Mouse (Mus musculus) v-Abl transformed pro-B cells (cell line): ENCODE results near the gene Gm20388.

Experiments
- in situ Hi-C, 2 experiments: fragments of 400-800 bp; cut with MboI; formaldehyde crosslinking; loops; one replicate each; pipeline ENCODE4 v1.15.1; 2025; ENCODE audit not compliant: unreplicated experiment in 2 of 2

Gm20388 gene

DNA sequence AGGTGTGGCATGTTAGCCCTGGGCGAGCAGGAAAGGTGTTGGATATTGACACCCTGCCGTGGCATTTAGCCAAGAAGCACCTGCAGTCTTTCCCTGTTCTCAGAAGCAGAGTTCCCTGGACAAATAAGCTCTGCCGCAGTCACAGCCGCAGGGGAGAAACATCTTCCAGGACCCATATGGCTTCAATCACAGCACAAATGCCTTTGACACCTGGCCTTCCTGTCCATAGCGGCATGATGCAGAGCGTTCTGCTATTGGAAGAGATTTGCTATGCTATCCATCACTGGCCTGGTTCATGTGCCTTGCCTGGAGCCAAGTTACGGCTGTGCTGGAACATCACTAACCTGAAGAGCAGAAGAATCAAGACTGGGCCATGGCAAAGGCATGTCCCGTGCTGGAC is 1954.7 kb downstream of the Gm20388 start:
- in situ Hi-C loops, result loop anchor here in 1 of 2 experiments (25.0 kb wide), 1 partner anchor 397 kb away; no protein-coding TSS in a partner anchor

GRCm38 (mm10) chr8:121868196-121868595 is 1957.6 kb downstream of the Gm20388 start:
- in situ Hi-C loops, result loop anchor here in 1 of 2 experiments (25.0 kb wide), 1 partner anchor 394 kb away; no protein-coding TSS in a partner anchor

DNA sequence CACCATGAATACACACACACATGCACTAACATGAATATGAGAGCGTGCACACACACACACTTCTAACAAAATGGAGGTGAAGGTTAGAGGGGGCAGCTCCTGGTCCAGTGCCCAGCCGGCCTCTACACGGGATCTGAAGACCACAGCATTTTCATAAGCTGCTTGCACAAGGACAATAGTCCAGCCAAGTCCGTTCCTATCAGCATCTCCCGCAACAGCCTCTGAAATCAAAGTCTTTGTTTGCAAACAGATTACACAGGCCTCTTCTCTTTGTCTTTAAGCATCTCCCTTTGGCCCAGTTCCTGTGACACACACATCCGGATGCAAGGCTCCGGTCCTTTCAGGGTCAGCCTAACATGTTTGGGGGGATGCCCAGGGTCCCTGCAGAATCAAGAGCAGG is 1958.3 kb downstream of the Gm20388 start:
- in situ Hi-C loops, result loop anchor here in 1 of 2 experiments (25.0 kb wide), 1 partner anchor 393 kb away; no protein-coding TSS in a partner anchor

- in situ Hi-C loops, result loop anchor here in 1 of 2 experiments (25.0 kb wide), 1 partner anchor 392 kb away; no protein-coding TSS in a partner anchor
Observed at GRCm38 (mm10) chr8:121870190-121870589, 1959.5 kb downstream of the Gm20388 start.

DNA sequence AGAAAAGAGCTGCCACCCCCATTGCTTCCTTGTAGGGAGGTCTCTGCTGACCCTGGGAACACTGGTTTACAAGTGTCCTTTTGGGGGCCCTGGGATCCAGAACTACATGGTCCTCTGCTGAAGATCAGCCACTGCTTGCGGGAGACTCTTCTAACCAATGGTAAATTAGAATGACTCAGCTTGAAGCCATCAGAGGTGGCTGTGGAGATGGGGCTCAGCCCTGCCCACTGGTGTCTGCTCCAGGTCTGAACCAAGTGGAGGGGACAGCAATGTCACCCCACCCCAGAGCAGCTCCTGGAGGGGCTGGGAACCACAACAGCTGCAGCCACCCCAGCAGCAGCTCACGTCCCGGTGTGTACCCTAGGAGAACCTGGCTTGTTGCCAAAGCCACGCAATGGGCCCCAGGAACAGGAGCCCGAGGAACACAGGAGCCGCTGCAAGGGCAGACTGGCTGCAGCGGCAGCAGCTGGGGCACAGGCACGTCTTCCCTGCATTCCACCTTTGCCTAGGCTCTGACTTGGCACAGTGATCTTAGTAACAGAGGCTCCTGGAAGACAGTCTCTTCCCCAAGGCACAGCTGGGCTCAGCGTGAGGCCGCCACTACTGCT is 1961.3 kb downstream of the Gm20388 start:
- in situ Hi-C loops, result loop anchor here in 1 of 2 experiments (25.0 kb wide), 1 partner anchor 390 kb away; no protein-coding TSS in a partner anchor

GRCm38 (mm10) chr8:121874031-121874430 is 1963.4 kb downstream of the Gm20388 start:
- in situ Hi-C loops, result loop anchor here in 1 of 2 experiments (25.0 kb wide), 1 partner anchor 388 kb away; no protein-coding TSS in a partner anchor

DNA sequence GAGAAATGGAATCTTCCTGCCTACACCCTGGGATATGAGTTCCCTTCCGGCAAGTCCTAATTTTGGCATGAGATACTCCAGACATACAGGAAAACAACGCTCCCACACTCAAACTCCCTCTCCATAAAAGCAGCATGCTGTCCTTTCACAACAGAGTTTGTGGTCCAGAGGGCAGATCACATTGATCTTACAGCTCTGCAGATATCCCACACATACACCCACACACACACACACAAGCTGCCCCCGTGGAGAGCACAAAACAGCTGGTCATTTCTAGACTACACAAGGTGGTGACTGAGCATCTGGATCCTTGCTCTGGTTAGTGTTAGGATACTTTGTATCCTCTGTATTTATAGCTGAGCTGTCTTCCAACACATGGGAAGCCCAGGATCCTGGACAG is 1964.4 kb downstream of the Gm20388 start:
- in situ Hi-C loops, result no loop called here

DNA sequence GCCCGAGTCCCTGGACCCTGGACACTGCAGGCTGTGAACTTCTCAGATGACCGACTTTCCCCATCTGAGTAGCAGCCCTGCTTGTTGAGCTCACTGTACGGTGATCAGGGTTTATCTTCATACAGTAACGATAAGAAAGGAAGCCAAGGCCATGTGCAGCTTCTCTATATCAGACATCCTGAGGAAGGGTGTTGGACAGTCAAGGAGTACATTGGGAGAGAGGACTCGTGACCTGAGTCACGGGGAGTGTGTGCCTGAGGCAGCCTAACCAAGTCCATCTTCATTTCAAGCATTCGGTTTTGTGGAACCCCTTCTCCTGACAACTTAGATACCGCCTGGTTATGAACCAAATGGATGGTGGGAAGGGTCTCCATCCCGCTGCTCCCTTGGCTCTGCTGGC is 1964.9 kb downstream of the Gm20388 start:
- in situ Hi-C loops, result no loop called here

- in situ Hi-C loops, result no loop called here
Observed at GRCm38 (mm10) chr8:121877212-121877611, 1966.6 kb downstream of the Gm20388 start.

DNA sequence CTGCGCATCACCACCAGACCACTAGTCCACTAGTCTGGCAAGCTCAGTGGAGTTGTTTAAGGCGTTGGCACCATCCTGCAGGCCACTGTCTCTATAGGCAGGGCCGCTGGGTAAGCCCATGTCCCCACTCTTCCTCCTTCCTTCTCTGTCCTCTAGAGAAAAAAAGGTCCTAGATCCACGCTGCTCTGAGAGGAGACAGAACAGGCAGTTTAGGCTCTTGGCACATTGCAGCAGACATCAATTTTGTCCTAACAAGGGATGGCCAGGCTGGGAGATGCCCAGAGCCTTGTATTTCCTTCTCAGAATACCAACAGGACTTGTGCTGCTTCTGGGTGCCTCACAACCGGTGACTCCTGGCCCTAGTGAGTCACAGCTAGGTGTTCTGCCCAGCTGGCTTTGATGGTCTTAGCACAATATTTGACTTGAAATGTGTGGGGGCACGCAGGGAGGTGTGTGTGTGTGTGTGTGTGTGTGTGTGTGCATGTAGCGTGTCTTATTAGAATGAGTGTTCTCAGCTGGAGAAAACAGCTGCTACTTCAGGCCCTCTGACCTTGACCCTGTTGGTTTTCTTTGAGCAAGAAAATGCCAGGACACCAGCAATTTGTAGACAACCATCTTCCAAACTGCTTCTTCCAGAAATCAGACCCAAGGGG is 1967.3 kb downstream of the Gm20388 start:
- in situ Hi-C loops, result no loop called here

GRCm38 (mm10) chr8:121879712-121880111 is 1969.1 kb downstream of the Gm20388 start:
- in situ Hi-C loops, result no loop called here

DNA sequence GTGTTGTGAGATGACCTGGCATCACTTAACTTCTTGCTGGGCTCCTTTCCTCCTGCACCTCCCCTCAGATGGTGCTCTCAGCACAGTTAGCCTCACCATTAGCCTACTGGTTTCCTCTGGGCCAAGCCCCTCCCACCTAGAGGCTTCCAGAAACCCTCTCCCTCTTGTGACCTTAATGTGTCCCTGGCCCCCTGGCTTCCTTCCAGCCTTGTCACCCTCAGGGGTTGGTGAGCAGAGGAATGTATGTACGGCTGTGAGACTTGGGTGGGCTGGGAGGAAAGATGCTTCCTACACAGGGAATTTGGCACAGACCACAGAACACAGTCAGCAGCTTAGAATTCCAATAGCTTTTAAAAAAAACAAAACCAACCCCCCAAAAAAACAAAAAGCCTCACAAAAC is 1970.2 kb downstream of the Gm20388 start:
- in situ Hi-C loops, result no loop called here

GRCm38 (mm10) chr8:121881921-121882320 is 1971.3 kb downstream of the Gm20388 start:
- in situ Hi-C loops, result no loop called here

GRCm38 (mm10) chr8:121884181-121884580 is 1973.5 kb downstream of the Gm20388 start:
- in situ Hi-C loops, result no loop called here

DNA sequence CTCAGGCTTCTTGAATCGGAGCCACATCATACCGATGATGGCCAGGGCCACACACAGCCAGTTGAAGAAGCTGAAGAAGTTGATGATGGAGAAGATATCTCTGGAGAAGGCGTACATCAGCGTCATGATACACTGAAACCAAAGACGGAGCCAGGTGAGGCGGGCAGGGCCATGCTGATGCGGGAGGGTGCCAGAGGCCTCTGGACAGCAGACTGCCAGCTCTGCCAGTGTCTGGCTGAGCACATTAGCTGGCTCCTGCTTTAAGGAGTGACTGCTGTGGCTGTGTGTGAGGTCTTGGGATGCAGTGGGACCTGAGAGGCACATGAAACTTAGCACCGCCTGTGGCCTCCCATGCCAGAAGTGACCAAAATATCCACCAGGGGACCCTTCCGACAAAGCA is 1974.4 kb downstream of the Gm20388 start:
- in situ Hi-C loops, result no loop called here

DNA sequence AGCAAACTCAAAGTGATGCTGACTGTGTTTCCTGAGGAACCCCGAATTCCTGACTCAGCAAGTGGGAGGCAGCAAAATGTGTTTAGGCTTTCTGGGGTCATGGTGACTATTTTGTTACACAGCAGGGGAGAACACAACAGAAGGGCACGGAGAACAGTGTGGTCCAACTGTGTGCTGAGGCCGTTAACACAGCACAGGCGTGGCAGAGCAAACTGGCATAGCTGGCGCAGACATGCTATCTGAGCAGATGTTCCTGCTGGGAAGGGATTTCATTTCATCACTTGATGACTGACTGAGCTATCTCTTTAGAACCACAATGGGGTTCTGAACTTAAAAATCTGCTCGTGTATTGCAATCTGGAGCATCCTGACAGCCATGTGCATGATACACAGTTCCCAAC is 1974.8 kb downstream of the Gm20388 start:
- in situ Hi-C loops, result no loop called here

DNA sequence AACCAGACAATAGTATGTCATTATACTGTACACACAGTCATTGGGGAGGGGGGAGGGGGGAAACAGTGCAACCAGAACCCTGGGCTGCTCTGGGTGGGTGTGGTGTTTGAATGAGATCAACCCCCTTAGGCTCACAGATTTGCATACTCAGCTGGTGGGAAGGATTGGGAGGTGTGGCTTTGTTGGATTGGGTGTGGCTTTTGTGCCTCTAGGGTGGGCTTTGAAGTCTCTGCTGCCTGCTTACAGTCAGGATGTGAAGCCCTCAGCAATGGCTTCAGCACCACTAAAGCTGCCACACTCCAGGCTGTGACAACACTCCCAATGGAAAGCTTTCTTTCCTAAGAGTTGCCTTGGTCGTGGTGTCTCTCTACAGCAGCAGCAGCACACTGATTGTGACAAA is 1976.9 kb downstream of the Gm20388 start:
- in situ Hi-C loops, result no loop called here

DNA sequence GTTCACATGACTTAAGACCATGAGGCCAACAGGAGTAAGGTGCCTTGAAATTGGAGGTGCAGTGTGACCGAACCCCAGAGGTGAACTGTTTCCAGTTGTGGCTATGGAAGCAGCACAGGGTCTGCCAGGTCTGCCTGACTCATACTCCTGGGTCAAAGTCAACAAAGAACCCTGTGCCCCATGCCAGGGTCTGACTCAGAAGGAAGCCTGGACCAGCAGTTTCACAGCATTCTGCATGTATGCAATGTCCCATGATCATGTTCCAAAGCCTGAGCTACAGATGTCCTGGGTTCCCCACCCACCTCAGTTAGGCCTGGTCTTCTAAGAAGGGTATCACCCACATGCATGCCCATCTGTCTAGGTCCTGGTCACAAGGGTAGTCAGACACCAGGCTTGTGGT is 1978.7 kb downstream of the Gm20388 start:
- in situ Hi-C loops, result no loop called here

DNA sequence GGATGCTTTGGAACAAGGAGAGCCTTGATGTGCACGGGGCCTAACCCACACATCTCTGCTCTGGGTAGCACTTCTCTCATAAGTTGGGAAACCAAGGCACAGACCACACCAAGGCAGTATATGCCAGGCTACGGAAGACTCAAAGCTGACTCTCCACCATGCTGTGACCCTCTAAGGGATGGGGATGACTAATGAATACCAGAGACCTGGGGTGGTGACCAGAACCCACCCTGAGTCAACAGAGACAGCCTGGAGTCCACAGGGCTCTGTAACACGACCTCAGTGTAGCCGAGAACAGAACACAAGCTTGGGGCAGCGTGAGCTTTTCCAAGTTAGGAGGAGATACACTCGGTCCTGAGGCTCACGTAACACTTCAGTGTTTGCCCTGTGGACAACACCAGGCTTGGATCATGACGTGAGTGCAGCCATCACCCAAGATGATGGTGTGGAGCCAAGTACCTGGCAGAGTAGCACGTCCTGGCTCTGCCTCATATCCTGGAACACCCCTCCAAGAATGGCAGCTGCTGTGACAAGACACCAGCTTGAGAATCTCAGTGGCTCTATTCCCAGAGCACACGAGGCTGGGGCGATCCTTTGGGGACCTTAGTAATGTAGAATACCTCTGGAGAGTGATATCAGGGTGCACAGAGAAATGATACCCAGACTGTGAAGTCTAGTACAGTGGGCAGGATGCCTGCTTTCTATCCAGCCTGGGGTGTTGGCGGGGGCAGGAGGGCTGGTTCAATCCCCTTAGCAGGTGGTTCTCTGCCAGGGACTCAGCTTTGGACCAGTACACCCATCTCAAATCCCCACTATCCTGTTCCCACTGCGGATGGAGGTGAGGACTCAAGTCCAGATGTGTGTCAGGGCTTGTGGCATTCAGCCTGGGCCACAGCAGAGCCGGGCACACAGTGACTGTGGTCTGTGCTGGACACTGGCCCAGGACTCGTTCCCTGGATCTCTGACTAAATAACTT is 1979.5 kb downstream of the Gm20388 start:
- in situ Hi-C loops, result no loop called here

DNA sequence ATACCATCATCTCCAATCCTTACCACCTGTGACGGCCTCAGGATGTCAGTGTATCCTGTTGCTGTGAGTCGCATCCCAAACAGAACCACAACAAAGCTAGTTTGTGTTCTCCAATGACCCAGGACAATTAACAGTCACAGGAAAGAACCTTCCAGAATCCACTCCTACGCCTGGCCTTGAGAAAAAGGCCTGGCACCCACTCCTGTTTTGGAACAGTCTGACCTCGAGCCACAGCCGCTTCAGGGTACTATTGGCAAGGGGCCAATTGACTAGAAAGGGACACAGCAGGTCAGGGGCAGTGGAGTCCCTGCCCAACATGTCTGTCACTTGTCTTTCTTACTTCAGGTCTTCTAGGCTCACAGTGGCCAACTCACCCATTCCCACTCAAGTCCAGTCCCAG is 1982.2 kb downstream of the Gm20388 start:
- in situ Hi-C loops, result no loop called here

DNA sequence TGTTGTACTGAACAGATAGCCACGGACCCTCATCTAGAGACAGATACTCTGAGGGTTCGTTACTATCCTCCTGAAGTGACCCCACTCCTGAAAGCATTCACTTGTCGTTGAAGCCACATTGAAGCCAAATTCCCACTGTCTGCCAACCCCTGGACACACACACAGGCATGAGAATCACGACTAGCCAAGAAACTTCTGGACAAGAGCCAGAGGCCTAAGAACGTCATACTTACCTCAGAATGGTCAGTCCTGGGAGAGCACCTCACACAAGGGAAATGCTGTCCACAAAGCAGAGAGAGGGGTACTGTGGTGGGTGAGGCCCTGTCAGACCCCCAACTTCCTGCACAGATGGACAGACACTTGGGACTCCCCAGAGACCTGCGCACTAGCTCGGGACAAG is 1985.3 kb downstream of the Gm20388 start:
- in situ Hi-C loops, result no loop called here
